Mouse (Mus musculus) Patski (cell line): Measurements from ENCODE around the gene Tmem119. TPM values are rescaled to one million over a fixed set of nuclear protein-coding genes. Genes with fewer than 3 reads are reported as not detected.

ENCODE experiments used
- ATAC-seq: fragments of 100-300 bp; one replicate; pipeline ENCODE4 v1.8.0; 2021
- CTCF ChIA-PET: fragments of 350-600 bp; sonication (Branson Sonifier 250); formaldehyde crosslinking; loops from one replicate; lab custom pipeline; 2022; ENCODE audit warnings: inconsistent platforms; lab: Charles Lee
- POLR2A ChIA-PET: fragments of 350-600 bp; sonication (Branson Sonifier 250); formaldehyde crosslinking; loops from one replicate; lab custom pipeline; 2022; ENCODE audit warnings: antibody characterized with exemption, inconsistent platforms; lab: Charles Lee
- DNase-seq: peaks from one replicate; pipeline ENCODE4 v3.0.0-alpha.2; 2011; ENCODE audit warnings: low read depth, low spot score
- H3K27me3 ChIP-seq: fragments of 371-371 bp; one replicate; pipeline ENCODE4 v1.5.1; 2021
- CTCF ChIP-seq: fragments of 100-300 bp; IDR thresholded peaks from one replicate; pipeline ENCODE4 v1.5.1; 2021
- in situ Hi-C: fragments of 300-500 bp; cut with MboI; formaldehyde crosslinking; loops from 3 replicates; pipeline ENCODE4 v1.11.1; 2018; ENCODE audit warnings: low pct_unique_long_range_greater_than_20kb, mixed read lengths
- polyA plus RNA-seq: library from polyadenylated mRNA; unstranded; gene quantifications from one replicate; pipeline ENCODE4 v1.2.3, GENCODE M21; 2021

Gene Tmem119
- polyA plus RNA-seq, 1 experiment from 2014 or later: not detected

- POLR2A ChIA-PET: interaction anchor here (0.6 kb wide), 1 partner anchor 11 kb away, joined by 3 read pairs; no protein-coding TSS in a partner anchor
- DNase-seq: no peak
- CTCF ChIA-PET: interaction anchor here (1.3 kb wide), 1 partner anchor 16 kb away, joined by 3 read pairs; no protein-coding TSS in a partner anchor
- TF ChIP-seq CTCF: no peak
- H3K27me3 ChIP-seq: no peaks in the 10 kb centered on the region
- in situ Hi-C loops: loop anchor here (25.0 kb wide), 1 partner anchor 661 kb away; the partner anchor contains the start of gene Crybb3
- no peak for ATAC-seq
Observed at GRCm38 (mm10) chr5:113748556-113749331, 51.6 kb downstream of the Tmem119 start.

- in situ Hi-C loops: loop anchor here (25.0 kb wide), 1 partner anchor 660 kb away; the partner anchor contains the start of gene Crybb3
- H3K27me3 ChIP-seq: no peaks in the 10 kb centered on the region
- DNase-seq (no peak), ATAC-seq (no peak)
- no peak for TF ChIP-seq CTCF
- POLR2A ChIA-PET: no interaction called here
- CTCF ChIA-PET: interaction anchor here (1.4 kb wide), 1 partner anchor 14 kb away, joined by 4 read pairs; no protein-coding TSS in a partner anchor
Observed at GRCm38 (mm10) chr5:113747629-113748028, 52.7 kb downstream of the Tmem119 start.

Other genes starting within 250 kb of the Tmem119 start
- gene Cmklr1, start 150.1 kb downstream of the Tmem119 start, polyA plus RNA-seq: not detected
- not detected for gene 1700069L16Rik, start 75.7 kb downstream of the Tmem119 start, polyA plus RNA-seq
- 8.5 TPM for gene Ficd, start 64.7 kb downstream of the Tmem119 start, polyA plus RNA-seq
- gene Sart3, start 28.0 kb downstream of the Tmem119 start, polyA plus RNA-seq: 63.4 TPM
- gene Iscu, start 27.8 kb downstream of the Tmem119 start, polyA plus RNA-seq: 189 TPM
- 0.04 TPM for gene Selplg, start 32.1 kb upstream of the Tmem119 start, polyA plus RNA-seq
- gene Coro1c, start 108.2 kb upstream of the Tmem119 start, polyA plus RNA-seq: 160 TPM
- gene Ssh1, start 193.4 kb upstream of the Tmem119 start, polyA plus RNA-seq: 17.5 TPM
- 0.18 TPM for gene Dao, start 203.2 kb upstream of the Tmem119 start, polyA plus RNA-seq